Mouse (Mus musculus) hindbrain, embryonic 10.5 days (tissue): ENCODE measurements around the gene Gm1043. TPM values are rescaled to one million over a fixed set of nuclear protein-coding genes. Genes with fewer than 3 reads are reported as not detected.

Experiments
- DNase-seq: peaks from one replicate; pipeline ENCODE4 v3.0.0-alpha.2; 2017; ENCODE audit warnings: low spot score
- H3K27ac ChIP-seq: fragments of 300-500 bp; sonication (generic); 2 replicates; pipeline ENCODE4 v1.5.1; 2016; ENCODE audit warnings: mild to moderate bottlenecking, moderate library complexity
- H3K27me3 ChIP-seq: fragments of 300-500 bp; sonication (generic); 2 replicates; pipeline ENCODE4 v1.6.1; 2016; ENCODE audit warnings: mild to moderate bottlenecking; ENCODE audit not compliant: poor library complexity, insufficient read depth, severe bottlenecking
- H3K36me3 ChIP-seq: fragments of 300-500 bp; sonication (generic); 2 replicates; pipeline ENCODE4 v1.6.1; 2016; ENCODE audit warnings: mild to moderate bottlenecking, moderate library complexity
- H3K4me1 ChIP-seq: fragments of 300-500 bp; sonication (generic); replicated peaks from 2 replicates; pipeline ENCODE4 v1.6.1; 2016; ENCODE audit warnings: mild to moderate bottlenecking
- H3K4me3 ChIP-seq: fragments of 300-500 bp; sonication (generic); 2 replicates; pipeline ENCODE4 v1.5.1; 2016; ENCODE audit warnings: mild to moderate bottlenecking, moderate library complexity
- H3K9me3 ChIP-seq: fragments of 300-500 bp; sonication (generic); 2 replicates; pipeline ENCODE4 v1.6.1; 2016; ENCODE audit warnings: mild to moderate bottlenecking, moderate library complexity
- WGBS: fragments of 180-500 bp; shearing (Covaris S2); methylation state at CpG from one replicate; pipeline ENCODE4 v1.1.7; 2016; 5-methylcytosine and 5-hydroxymethylcytosine counted together
- polyA plus RNA-seq: library from polyadenylated mRNA; unstranded; fragments of >200 nt; fragmentation: Nextera tagmentation; extraction: Ambion mirVana; gene quantifications from 2 replicates; pipeline ENCODE4 v1.2.1, GENCODE M21; 2016

Gene Gm1043
- polyA plus RNA-seq, 1 experiment from 2014 or later = 0.08 TPM

- no peak for DNase-seq
- no peak overlapping the region for H3K27ac ChIP-seq
- no peaks in the 10 kb centered on the region for H3K36me3 ChIP-seq
- H3K4me1 ChIP-seq = peaks cover 8% of the 10 kb centered on the region
- H3K27me3 ChIP-seq = no peaks in the 10 kb centered on the region
- no peaks in the 10 kb centered on the region for H3K9me3 ChIP-seq
- WGBS = 57% methylated on average over 6 of the region's 6 CpGs
- H3K4me3 ChIP-seq = no peak overlapping the region
Measured at GRCm38 (mm10) chr5:37102056-37102455, 16.9 kb downstream of the Gm1043 start.

- no peak overlapping the region for H3K4me3 ChIP-seq
- no peak for DNase-seq
- no peaks in the 10 kb centered on the region for H3K9me3 ChIP-seq
- H3K4me1 ChIP-seq = peaks cover 12% of the 10 kb centered on the region
- H3K27me3 ChIP-seq = no peaks in the 10 kb centered on the region
- no peaks in the 10 kb centered on the region for H3K36me3 ChIP-seq
- no peak overlapping the region for H3K27ac ChIP-seq
- WGBS = 86% methylated on average over 23 of the region's 23 CpGs
Measured at GRCm38 (mm10) chr5:37105531-37106456, 20.6 kb downstream of the Gm1043 start.

- 72% methylated on average over 5 of the region's 5 CpGs for WGBS
- Histone ChIP-seq H3K9me3 (no peaks in the 10 kb centered on the region), H3K4me3 (no peak overlapping the region), H3K27ac (no peak overlapping the region), H3K4me1 (peaks cover 12% of the 10 kb centered on the region), H3K27me3 (no peaks in the 10 kb centered on the region), H3K36me3 (no peaks in the 10 kb centered on the region)
- no peak for DNase-seq
Measured at GRCm38 (mm10) chr5:37107111-37107510, 21.9 kb downstream of the Gm1043 start.

GRCm38 (mm10) chr5:37107611-37108010 is 22.4 kb downstream of the Gm1043 start:
- Histone ChIP-seq H3K4me1 (peaks cover 12% of the 10 kb centered on the region), H3K4me3 (no peak overlapping the region), H3K36me3 (no peaks in the 10 kb centered on the region), H3K27ac (no peak overlapping the region), H3K27me3 (no peaks in the 10 kb centered on the region), H3K9me3 (no peaks in the 10 kb centered on the region)
- DNase-seq = no peak
- WGBS = 86% methylated on average over 6 of the region's 6 CpGs

- Histone ChIP-seq H3K27me3 (no peaks in the 10 kb centered on the region), H3K4me1 (peaks cover 12% of the 10 kb centered on the region), H3K9me3 (no peaks in the 10 kb centered on the region), H3K36me3 (no peaks in the 10 kb centered on the region), H3K27ac (no peak overlapping the region), H3K4me3 (no peak overlapping the region)
- DNase-seq = peak; percentile 72
- WGBS = 37% methylated on average over 6 of the region's 6 CpGs
Measured at GRCm38 (mm10) chr5:37109280-37109849, 24.2 kb downstream of the Gm1043 start.

GRCm38 (mm10) chr5:37112389-37112788 is 27.2 kb downstream of the Gm1043 start:
- H3K27me3 ChIP-seq = no peaks in the 10 kb centered on the region
- H3K36me3 ChIP-seq = no peaks in the 10 kb centered on the region
- H3K9me3 ChIP-seq = no peaks in the 10 kb centered on the region
- no peak overlapping the region for H3K4me3 ChIP-seq
- WGBS = 86% methylated on average over 7 of the region's 7 CpGs
- no peak for DNase-seq
- no peak overlapping the region for H3K27ac ChIP-seq
- H3K4me1 ChIP-seq = 0 out of 2 replicates have a peak, but pooled peaks cover 4% of the 10 kb centered on the region

GRCm38 (mm10) chr5:37117126-37117525 is 32.0 kb downstream of the Gm1043 start:
- no peaks in the 10 kb centered on the region for H3K4me1 ChIP-seq
- DNase-seq = peak; percentile 19
- H3K4me3 ChIP-seq = no peak overlapping the region
- H3K36me3 ChIP-seq = no peaks in the 10 kb centered on the region
- H3K9me3 ChIP-seq = no peaks in the 10 kb centered on the region
- H3K27ac ChIP-seq = no peak overlapping the region
- WGBS = 63% methylated on average over 9 of the region's 9 CpGs
- H3K27me3 ChIP-seq = no peaks in the 10 kb centered on the region

GRCm38 (mm10) chr5:37118242-37118641 is 33.1 kb downstream of the Gm1043 start:
- Histone ChIP-seq H3K27ac (no peak overlapping the region), H3K4me3 (no peak overlapping the region), H3K9me3 (no peaks in the 10 kb centered on the region), H3K27me3 (no peaks in the 10 kb centered on the region), H3K36me3 (no peaks in the 10 kb centered on the region), H3K4me1 (no peaks in the 10 kb centered on the region)
- 59% methylated on average over 4 of the region's 4 CpGs for WGBS
- peak; percentile 37 for DNase-seq

GRCm38 (mm10) chr5:37121186-37121680 is 36.1 kb downstream of the Gm1043 start:
- H3K9me3 ChIP-seq = no peaks in the 10 kb centered on the region
- H3K4me3 ChIP-seq = no peak overlapping the region
- no peak for DNase-seq
- no peak overlapping the region for H3K27ac ChIP-seq
- no peaks in the 10 kb centered on the region for H3K27me3 ChIP-seq
- no peaks in the 10 kb centered on the region for H3K4me1 ChIP-seq
- 87% methylated on average over 7 of the region's 7 CpGs for whole genome bisulfite sequencing
- no peaks in the 10 kb centered on the region for H3K36me3 ChIP-seq

GRCm38 (mm10) chr5:37131841-37132240 is 46.7 kb downstream of the Gm1043 start:
- WGBS = 48% methylated on average over 4 of the region's 4 CpGs
- Histone ChIP-seq H3K4me3 (no peak overlapping the region), H3K9me3 (no peaks in the 10 kb centered on the region), H3K27ac (no peak overlapping the region), H3K36me3 (no peaks in the 10 kb centered on the region), H3K4me1 (no peaks in the 10 kb centered on the region), H3K27me3 (no peaks in the 10 kb centered on the region)
- no peak for DNase-seq

GRCm38 (mm10) chr5:37141745-37142144 is 56.6 kb downstream of the Gm1043 start:
- no peaks in the 10 kb centered on the region for H3K27me3 ChIP-seq
- no peak overlapping the region for H3K27ac ChIP-seq
- 79% methylated on average over 8 of the region's 8 CpGs for WGBS
- H3K36me3 ChIP-seq = no peaks in the 10 kb centered on the region
- H3K4me1 ChIP-seq = no peaks in the 10 kb centered on the region
- H3K4me3 ChIP-seq = no peak overlapping the region
- no peak for DNase-seq
- no peaks in the 10 kb centered on the region for H3K9me3 ChIP-seq

GRCm38 (mm10) chr5:37147536-37147935 is 62.4 kb downstream of the Gm1043 start:
- Histone ChIP-seq H3K4me3 (no peak overlapping the region), H3K27me3 (no peaks in the 10 kb centered on the region), H3K27ac (no peak overlapping the region), H3K9me3 (no peaks in the 10 kb centered on the region), H3K36me3 (no peaks in the 10 kb centered on the region), H3K4me1 (no peaks in the 10 kb centered on the region)
- peak; percentile 56 for DNase-seq
- 10% methylated on average over 4 of the region's 4 CpGs for WGBS

GRCm38 (mm10) chr5:37150650-37151049 is 65.5 kb downstream of the Gm1043 start:
- Histone ChIP-seq H3K36me3 (no peaks in the 10 kb centered on the region), H3K4me1 (0 out of 2 replicates have a peak, but pooled peaks cover 4% of the 10 kb centered on the region), H3K27me3 (no peaks in the 10 kb centered on the region), H3K4me3 (no peak overlapping the region), H3K27ac (no peak overlapping the region), H3K9me3 (no peaks in the 10 kb centered on the region)
- 76% methylated on average over 5 of the region's 5 CpGs for WGBS
- DNase-seq = no peak
